Mouse (Mus musculus) cerebellum, postnatal 4 days (tissue): Measurements from ENCODE around the gene Ak9.

ENCODE experiments used
- DNase-seq, 2 experiments: peaks; one replicate each; pipeline ENCODE4 v3.0.0; 2022; ENCODE audit warnings: low spot score in 2 of 2, mixed read lengths in 1 of 2

The Ak9 gene

GRCm38 (mm10) chr10:41450780-41451522, 147.2 kb downstream of the Ak9 start:
- DNase-seq = no peak

GRCm38 (mm10) chr10:41451656-41452055, 147.9 kb downstream of the Ak9 start:
- no peak for DNase-seq

GRCm38 (mm10) chr10:41452791-41453190, 149.0 kb downstream of the Ak9 start:
- DNase-seq = no peak

GRCm38 (mm10) chr10:41459990-41460389, 156.2 kb downstream of the Ak9 start:
- DNase-seq = no peak

- DNase-seq = no peak
Observed at GRCm38 (mm10) chr10:41460501-41460900, 156.7 kb downstream of the Ak9 start.

- no peak for DNase-seq
Observed at GRCm38 (mm10) chr10:41461057-41461722, 157.4 kb downstream of the Ak9 start.

GRCm38 (mm10) chr10:41464401-41464955, 160.7 kb downstream of the Ak9 start:
- no peak for DNase-seq

- no peak for DNase-seq
Observed at GRCm38 (mm10) chr10:41467325-41467724, 163.5 kb downstream of the Ak9 start.

- DNase-seq = no peak
Observed at GRCm38 (mm10) chr10:41470693-41471092, 166.9 kb downstream of the Ak9 start.

- DNase-seq = no peak
Observed at GRCm38 (mm10) chr10:41472534-41472933, 168.8 kb downstream of the Ak9 start.

GRCm38 (mm10) chr10:41472962-41473481, 169.2 kb downstream of the Ak9 start:
- DNase-seq = no peak

- DNase-seq = no peak
Observed at GRCm38 (mm10) chr10:41473782-41474468, 170.1 kb downstream of the Ak9 start.

GRCm38 (mm10) chr10:41474981-41475391, 171.2 kb downstream of the Ak9 start:
- no peak for DNase-seq

GRCm38 (mm10) chr10:41476171-41477017, 172.6 kb downstream of the Ak9 start, which contains the start of gene Mical1:
Gene Mical1 (plus strand): TSS chr10:41476314.
- no peak for DNase-seq

GRCm38 (mm10) chr10:41477018-41477277, 173.2 kb downstream of the Ak9 start:
- DNase-seq = no peak

- no peak for DNase-seq
Observed at GRCm38 (mm10) chr10:41477278-41478181, 173.8 kb downstream of the Ak9 start.

GRCm38 (mm10) chr10:41479961-41480360, 176.2 kb downstream of the Ak9 start:
- no peak for DNase-seq

GRCm38 (mm10) chr10:41480938-41481880, 177.4 kb downstream of the Ak9 start:
- DNase-seq = no peak

- DNase-seq = no peak
Observed at GRCm38 (mm10) chr10:41482446-41482845, 178.7 kb downstream of the Ak9 start.
